Mouse (Mus musculus): ENCODE results near the gene Slc36a1.

Slc36a1 gene

GRCm38 (mm10) chr11:55217880-55218279, 13.7 kb downstream of the Slc36a1 start:
- no peak for DNase-seq (ENCODE audit: low read depth, low spot score)
- no peaks in the 10 kb centered on the region for H3K27me3 ChIP-seq (ENCODE audit: control insufficient read depth, insufficient read depth, low read length, poor library complexity, severe bottlenecking)
- no peaks in the 10 kb centered on the region; the same call in none of the 2 replicates for H3K36me3 ChIP-seq (ENCODE audit: control insufficient read depth, insufficient read depth, low read length, poor library complexity, severe bottlenecking)

GRCm38 (mm10) chr11:55218473-55218872, 14.3 kb downstream of the Slc36a1 start:
- H3K36me3 ChIP-seq (ENCODE audit: control insufficient read depth, insufficient read depth, low read length, poor library complexity, severe bottlenecking) = no peaks in the 10 kb centered on the region; the same call in none of the 2 replicates
- DNase-seq (ENCODE audit: low read depth, low spot score) = no peak
- no peaks in the 10 kb centered on the region for H3K27me3 ChIP-seq (ENCODE audit: control insufficient read depth, insufficient read depth, low read length, poor library complexity, severe bottlenecking)

- H3K27me3 ChIP-seq (ENCODE audit: control insufficient read depth, insufficient read depth, low read length, poor library complexity, severe bottlenecking) = no peaks in the 10 kb centered on the region
- DNase-seq (ENCODE audit: low read depth, low spot score) = no peak
Measured at GRCm38 (mm10) chr11:55221306-55221705, 17.2 kb downstream of the Slc36a1 start.

GRCm38 (mm10) chr11:55231034-55231433, 26.9 kb downstream of the Slc36a1 start:
- H3K27me3 ChIP-seq (ENCODE audit: control insufficient read depth, insufficient read depth, low read length, poor library complexity, severe bottlenecking) = no peaks in the 10 kb centered on the region
- DNase-seq (ENCODE audit: low read depth, low spot score) = no peak
- peaks cover 9% of the 10 kb centered on the region for H3K36me3 ChIP-seq (ENCODE audit: control insufficient read depth, insufficient read depth, low read length, poor library complexity, severe bottlenecking)

More at GRCm38 (mm10) chr11:55221306-55221705, 17.2 kb downstream of the Slc36a1 start:
- no peaks in the 10 kb centered on the region; the same call in none of the 2 replicates for H3K36me3 ChIP-seq (ENCODE audit: control insufficient read depth, insufficient read depth, low read length, poor library complexity, severe bottlenecking)

- peaks cover 5% of the 10 kb centered on the region for H3K36me3 ChIP-seq (ENCODE audit: control insufficient read depth, insufficient read depth, low read length, poor library complexity, severe bottlenecking)
- no peaks in the 10 kb centered on the region for H3K27me3 ChIP-seq (ENCODE audit: control insufficient read depth, insufficient read depth, low read length, poor library complexity, severe bottlenecking)
- DNase-seq (ENCODE audit: low read depth, low spot score) = no peak
Measured at GRCm38 (mm10) chr11:55234288-55234687, 30.1 kb downstream of the Slc36a1 start.

GRCm38 (mm10) chr11:55234791-55235190, 30.6 kb downstream of the Slc36a1 start:
- DNase-seq (ENCODE audit: low read depth, low spot score) = no peak
- H3K27me3 ChIP-seq (ENCODE audit: control insufficient read depth, insufficient read depth, low read length, poor library complexity, severe bottlenecking) = no peaks in the 10 kb centered on the region
- peaks cover 5% of the 10 kb centered on the region for H3K36me3 ChIP-seq (ENCODE audit: control insufficient read depth, insufficient read depth, low read length, poor library complexity, severe bottlenecking)

GRCm38 (mm10) chr11:55236815-55237214, 32.7 kb downstream of the Slc36a1 start:
- H3K36me3 ChIP-seq (ENCODE audit: control insufficient read depth, insufficient read depth, low read length, poor library complexity, severe bottlenecking) = peaks cover under 1% of the 10 kb centered on the region; the same call in 1 of the 2 replicates
- no peak for DNase-seq (ENCODE audit: low read depth, low spot score)
- no peaks in the 10 kb centered on the region for H3K27me3 ChIP-seq (ENCODE audit: control insufficient read depth, insufficient read depth, low read length, poor library complexity, severe bottlenecking)

GRCm38 (mm10) chr11:55239496-55239895, 35.3 kb downstream of the Slc36a1 start:
- Histone ChIP-seq H3K36me3 (ENCODE audit: control insufficient read depth, insufficient read depth, low read length, poor library complexity, severe bottlenecking) (no peaks in the 10 kb centered on the region), H3K27me3 (ENCODE audit: control insufficient read depth, insufficient read depth, low read length, poor library complexity, severe bottlenecking) (no peaks in the 10 kb centered on the region)
- DNase-seq (ENCODE audit: low read depth, low spot score) = no peak

- Histone ChIP-seq H3K36me3 (ENCODE audit: control insufficient read depth, insufficient read depth, low read length, poor library complexity, severe bottlenecking) (no peaks in the 10 kb centered on the region), H3K27me3 (ENCODE audit: control insufficient read depth, insufficient read depth, low read length, poor library complexity, severe bottlenecking) (no peaks in the 10 kb centered on the region)
- peak; percentile 76 for DNase-seq (ENCODE audit: low read depth, low spot score)
Measured at GRCm38 (mm10) chr11:55240556-55240955, 36.4 kb downstream of the Slc36a1 start.

- peak; percentile 15 for DNase-seq (ENCODE audit: low read depth, low spot score)
- H3K27me3 ChIP-seq (ENCODE audit: control insufficient read depth, insufficient read depth, low read length, poor library complexity, severe bottlenecking) = no peaks in the 10 kb centered on the region
Measured at GRCm38 (mm10) chr11:55250527-55250926, 46.4 kb downstream of the Slc36a1 start.

GRCm38 (mm10) chr11:55253391-55253790, 49.2 kb downstream of the Slc36a1 start:
- Histone ChIP-seq H3K27me3 (ENCODE audit: control insufficient read depth, insufficient read depth, low read length, poor library complexity, severe bottlenecking) (no peaks in the 10 kb centered on the region), H3K36me3 (ENCODE audit: control insufficient read depth, insufficient read depth, low read length, poor library complexity, severe bottlenecking) (no peaks in the 10 kb centered on the region)
- DNase-seq (ENCODE audit: low read depth, low spot score) = no peak

More at GRCm38 (mm10) chr11:55250527-55250926, 46.4 kb downstream of the Slc36a1 start:
- H3K36me3 ChIP-seq (ENCODE audit: control insufficient read depth, insufficient read depth, low read length, poor library complexity, severe bottlenecking) = no peaks in the 10 kb centered on the region

- DNase-seq (ENCODE audit: low read depth, low spot score) = no peak
- no peaks in the 10 kb centered on the region for H3K36me3 ChIP-seq (ENCODE audit: control insufficient read depth, insufficient read depth, low read length, poor library complexity, severe bottlenecking)
- no peaks in the 10 kb centered on the region for H3K27me3 ChIP-seq (ENCODE audit: control insufficient read depth, insufficient read depth, low read length, poor library complexity, severe bottlenecking)
Measured at GRCm38 (mm10) chr11:55261105-55261504, 57.0 kb downstream of the Slc36a1 start.

GRCm38 (mm10) chr11:55262000-55262399, 57.9 kb downstream of the Slc36a1 start:
- no peak for DNase-seq (ENCODE audit: low read depth, low spot score)
- Histone ChIP-seq H3K27me3 (ENCODE audit: control insufficient read depth, insufficient read depth, low read length, poor library complexity, severe bottlenecking) (no peaks in the 10 kb centered on the region), H3K36me3 (ENCODE audit: control insufficient read depth, insufficient read depth, low read length, poor library complexity, severe bottlenecking) (no peaks in the 10 kb centered on the region)

GRCm38 (mm10) chr11:55264318-55264717, 60.2 kb downstream of the Slc36a1 start:
- no peak for DNase-seq (ENCODE audit: low read depth, low spot score)
- Histone ChIP-seq H3K27me3 (ENCODE audit: control insufficient read depth, insufficient read depth, low read length, poor library complexity, severe bottlenecking) (no peaks in the 10 kb centered on the region), H3K36me3 (ENCODE audit: control insufficient read depth, insufficient read depth, low read length, poor library complexity, severe bottlenecking) (no peaks in the 10 kb centered on the region)

GRCm38 (mm10) chr11:55265647-55266046, 61.5 kb downstream of the Slc36a1 start:
- no peak for DNase-seq (ENCODE audit: low read depth, low spot score)
- Histone ChIP-seq H3K27me3 (ENCODE audit: control insufficient read depth, insufficient read depth, low read length, poor library complexity, severe bottlenecking) (no peaks in the 10 kb centered on the region), H3K36me3 (ENCODE audit: control insufficient read depth, insufficient read depth, low read length, poor library complexity, severe bottlenecking) (no peaks in the 10 kb centered on the region)

- Histone ChIP-seq H3K27me3 (ENCODE audit: control insufficient read depth, insufficient read depth, low read length, poor library complexity, severe bottlenecking) (no peaks in the 10 kb centered on the region), H3K36me3 (ENCODE audit: control insufficient read depth, insufficient read depth, low read length, poor library complexity, severe bottlenecking) (no peaks in the 10 kb centered on the region)
- no peak for DNase-seq (ENCODE audit: low read depth, low spot score)
Measured at GRCm38 (mm10) chr11:55268580-55268979, 64.4 kb downstream of the Slc36a1 start.

All from splenic B cell, adult 2 months (primary cell).